Mouse (Mus musculus) spleen, adult 2 months (tissue): ENCODE measurements around the gene Atpaf2. TPM values are rescaled to one million over a fixed set of nuclear protein-coding genes. Genes with fewer than 3 reads are reported as not detected.
"Not testable (repeated sequence)": the region's sequence is repeated elsewhere in the genome, so short reads cannot be mapped to it uniquely, and the experiment has no call there.

Source experiments
- DNase-seq, 2 experiments: peaks; one replicate each; pipeline versions ENCODE4 v3.0.0 to v3.0.0-alpha.2; 2012 to 2021; ENCODE audit warnings: low spot score in 2 of 2, low read depth in 1 of 2
- H3K27ac ChIP-seq: fragments of 200-500 bp; 2 replicates; pipeline ENCODE4 v1.5.1; 2012; ENCODE audit warnings: low read length, inconsistent platforms; ENCODE audit not compliant: insufficient read depth
- H3K27me3 ChIP-seq: fragments of 200-500 bp; 2 replicates; pipeline ENCODE4 v1.6.1; 2012; ENCODE audit warnings: mild to moderate bottlenecking, moderate library complexity, low read length, inconsistent platforms; ENCODE audit not compliant: control insufficient read depth, insufficient read depth
- H3K36me3 ChIP-seq: fragments of 200-500 bp; 2 replicates; pipeline ENCODE4 v1.6.1; 2012; ENCODE audit warnings: mild to moderate bottlenecking, low read length, inconsistent platforms; ENCODE audit not compliant: control insufficient read depth, insufficient read depth
- H3K4me1 ChIP-seq: fragments of 200-500 bp; 2 replicates; pipeline ENCODE4 v1.6.1; 2011; ENCODE audit warnings: inconsistent platforms; ENCODE audit not compliant: control insufficient read depth, insufficient read depth, insufficient read length
- H3K4me3 ChIP-seq: fragments of 200-500 bp; 2 replicates; pipeline ENCODE4 v1.5.1; 2011; ENCODE audit warnings: mild to moderate bottlenecking, inconsistent platforms; ENCODE audit not compliant: insufficient read depth, insufficient read length; ENCODE audit errors: extremely low read depth
- CTCF ChIP-seq: fragments of 200-500 bp; IDR thresholded peaks from 2 replicates; pipeline ENCODE4 v1.5.1; 2011; ENCODE audit warnings: mild to moderate bottlenecking, inconsistent platforms; ENCODE audit not compliant: insufficient read depth, insufficient read length, insufficient replicate concordance; ENCODE audit errors: extremely low read depth
- POLR2A ChIP-seq: fragments of 200-500 bp; IDR thresholded peaks from 2 replicates; pipeline ENCODE4 v1.6.1; 2011; ENCODE audit warnings: low read depth, low read length, inconsistent platforms
- WGBS: fragments of 180-500 bp; shearing (Covaris S2); methylation state at CpG from one replicate; pipeline ENCODE4 v1.1.7; 2018; 5-methylcytosine and 5-hydroxymethylcytosine counted together
- polyA plus RNA-seq: library from polyadenylated mRNA; depleted of rRNA; stranded (reverse); fragments of >200 nt; gene quantifications from 2 replicates; pipeline ENCODE4 v1.2.3, GENCODE M21; 2012

The Atpaf2 gene
- polyA plus RNA-seq, 1 experiment: 15.1 TPM

DNA sequence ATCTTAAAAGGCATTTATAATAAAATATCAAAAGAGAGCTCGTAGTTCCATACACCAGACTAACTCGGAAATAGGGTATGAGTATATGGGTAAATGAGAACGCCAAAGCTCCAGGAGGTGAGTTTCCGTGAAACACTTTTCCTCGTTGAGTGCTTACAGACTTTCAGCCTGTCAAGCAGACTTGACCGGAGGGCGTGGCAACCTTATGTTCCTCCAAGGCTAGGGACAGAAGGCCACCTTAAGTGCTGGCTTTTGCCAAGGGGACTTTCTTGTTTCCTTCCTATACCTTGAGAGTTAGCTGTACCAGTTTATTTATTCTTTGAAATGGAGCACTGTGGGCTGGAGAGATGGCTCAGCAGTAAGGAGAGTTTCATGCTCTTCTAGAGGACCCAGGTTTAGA, 21.9 kb upstream of the Atpaf2 start:
- DNase-seq: no peak
- TF ChIP-seq POLR2A: no peak
- TF ChIP-seq CTCF: no peak
- no peak overlapping the region for H3K27ac ChIP-seq
- H3K4me1 ChIP-seq: no peaks in the 10 kb centered on the region
- no peak overlapping the region for H3K4me3 ChIP-seq
- WGBS: 89% methylated on average over 7 of the region's 7 CpGs
- H3K36me3 ChIP-seq: peaks cover 32% of the 10 kb centered on the region
- H3K27me3 ChIP-seq: no peaks in the 10 kb centered on the region

- DNase-seq, H3K4me1 ChIP-seq, H3K27me3 ChIP-seq, H3K4me3 ChIP-seq, H3K27ac ChIP-seq: not testable (repeated sequence)
- WGBS: 79% methylated on average over 1 of the region's 1 CpGs
- H3K36me3 ChIP-seq: peaks cover 34% of the 10 kb centered on the region
These were observed 21.4 kb upstream of the Atpaf2 start for GRCm38 (mm10) chr11:60439621-60440020.

DNA sequence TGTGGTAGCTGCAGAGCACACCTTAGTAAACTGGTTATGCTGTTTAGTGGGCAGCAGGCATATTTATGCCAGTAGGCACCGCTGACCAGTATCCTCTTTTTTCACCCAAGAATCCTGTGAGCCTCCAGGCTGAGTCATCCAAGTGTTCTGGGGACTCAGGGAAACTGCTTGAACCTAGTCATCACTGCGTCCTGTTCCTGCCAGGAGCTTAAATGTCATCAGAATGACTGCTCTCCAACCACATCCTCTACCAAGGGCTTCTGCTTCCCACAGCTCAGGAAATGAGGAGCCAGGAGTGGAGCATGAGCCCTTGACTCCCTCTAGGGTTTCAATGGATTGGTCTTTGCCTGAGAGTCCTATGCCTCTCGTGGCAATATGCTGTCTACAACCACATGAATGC, 18.4 kb upstream of the Atpaf2 start:
- H3K4me3 ChIP-seq: no peak overlapping the region
- H3K27ac ChIP-seq: no peak overlapping the region
- no peaks in the 10 kb centered on the region for H3K27me3 ChIP-seq
- 86% methylated on average over 3 of the region's 3 CpGs for WGBS
- no peaks in the 10 kb centered on the region for H3K4me1 ChIP-seq
- no peak for DNase-seq
- H3K36me3 ChIP-seq: peaks cover 27% of the 10 kb centered on the region
- TF ChIP-seq POLR2A (no peak), CTCF (no peak)

DNA sequence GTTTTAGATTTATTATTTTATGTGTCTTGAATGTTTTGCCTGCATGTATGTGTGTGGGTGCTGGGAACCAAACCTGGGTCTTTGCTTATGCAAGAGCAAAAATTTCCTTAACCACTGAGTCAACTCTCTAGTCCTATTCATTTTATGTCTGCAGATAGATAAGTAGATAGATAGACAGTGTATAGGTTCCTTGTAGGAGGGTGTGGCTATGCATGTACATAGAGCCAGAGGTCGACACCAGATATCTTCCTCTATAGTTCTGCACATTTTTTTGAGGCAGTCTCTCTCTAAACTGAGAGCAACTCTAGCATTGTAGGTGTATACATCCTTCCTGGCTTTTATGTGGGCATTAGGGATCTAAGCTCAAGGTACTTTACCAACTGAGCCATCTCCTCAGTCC, 16.9 kb upstream of the Atpaf2 start:
- TF ChIP-seq CTCF (no peak), POLR2A (no peak)
- Histone ChIP-seq H3K27ac (no peak overlapping the region), H3K36me3 (peaks cover 20% of the 10 kb centered on the region), H3K4me1 (no peaks in the 10 kb centered on the region), H3K4me3 (no peak overlapping the region), H3K27me3 (no peaks in the 10 kb centered on the region)
- WGBS: 91% methylated on average over 1 of the region's 1 CpGs
- DNase-seq: no peak

DNA sequence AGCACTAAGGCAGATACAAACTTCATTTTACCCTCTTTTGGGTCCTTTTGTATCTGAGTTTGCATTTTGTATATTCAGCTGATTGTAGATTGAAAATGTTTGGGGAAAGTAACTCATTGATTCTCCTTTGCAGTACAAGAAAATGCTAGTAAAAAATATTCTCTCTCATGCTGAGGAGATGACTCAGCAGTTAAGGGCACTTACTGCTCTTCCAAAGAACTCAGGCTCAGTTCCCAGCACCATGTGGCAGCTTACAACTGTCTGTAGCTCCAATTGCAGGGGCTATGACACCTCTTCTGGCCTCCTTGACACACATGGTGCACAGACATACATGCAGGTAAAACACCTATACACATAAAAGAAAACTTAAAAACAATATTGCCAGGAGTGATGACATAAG, 15.2 kb upstream of the Atpaf2 start:
- H3K4me1 ChIP-seq: no peaks in the 10 kb centered on the region
- TF ChIP-seq CTCF: no peak
- TF ChIP-seq POLR2A: no peak

DNA sequence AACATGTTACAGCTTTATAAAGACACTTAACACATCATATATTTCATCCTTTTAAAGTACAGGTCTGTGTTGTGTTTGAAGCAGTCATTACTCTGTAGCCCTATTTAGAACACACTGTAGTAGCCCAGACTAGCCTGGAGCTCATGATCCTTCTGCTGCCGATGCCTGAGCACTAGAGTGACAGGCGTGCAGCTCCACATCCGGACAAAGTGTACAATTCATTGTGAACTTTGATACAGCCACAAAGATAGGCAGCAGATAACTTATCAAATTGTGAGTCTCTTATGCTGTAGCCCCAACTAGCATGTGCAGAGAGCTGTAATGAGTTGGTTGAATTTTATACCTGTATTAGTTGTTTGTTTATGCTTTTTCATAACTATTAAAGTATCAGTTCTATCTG, 9.4 kb upstream of the Atpaf2 start:
- no peak for DNase-seq
- WGBS: 95% methylated on average over 3 of the region's 3 CpGs

More for the DNA sequence above, 15.2 kb upstream of the Atpaf2 start:
- no peak for DNase-seq
- Histone ChIP-seq H3K27me3 (no peaks in the 10 kb centered on the region), H3K4me3 (no peak overlapping the region), H3K36me3 (peaks cover 18% of the 10 kb centered on the region), H3K27ac (no peak overlapping the region)

DNA sequence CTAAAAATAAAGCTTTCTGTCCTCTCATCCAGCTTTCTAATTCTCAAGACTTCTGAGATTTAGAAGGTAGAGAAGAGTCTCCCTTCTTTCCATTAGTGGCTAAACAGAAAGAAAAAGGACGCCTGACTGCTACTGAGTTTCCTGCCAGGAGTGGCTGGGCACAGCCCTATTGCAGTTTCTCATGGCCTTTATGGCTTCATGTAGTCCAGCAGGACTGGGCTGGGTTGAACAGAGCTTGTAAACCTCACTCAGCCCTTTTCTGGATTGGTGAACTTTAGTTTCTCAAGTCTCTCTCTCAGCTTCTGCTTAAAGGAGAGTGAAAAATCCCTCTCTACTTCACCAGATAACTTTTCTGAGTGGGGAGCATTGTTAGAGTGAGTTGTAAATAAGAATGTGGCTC, 8.2 kb upstream of the Atpaf2 start:
- 88% methylated on average over 1 of the region's 1 CpGs for WGBS

More for the DNA sequence above, 9.4 kb upstream of the Atpaf2 start:
- Histone ChIP-seq H3K27ac (no peak overlapping the region), H3K4me3 (no peak overlapping the region), H3K4me1 (no peaks in the 10 kb centered on the region), H3K27me3 (no peaks in the 10 kb centered on the region), H3K36me3 (peaks cover 3% of the 10 kb centered on the region; the same call in 1 of the 2 replicates)
- TF ChIP-seq POLR2A (no peak), CTCF (no peak)

GRCm38 (mm10) chr11:60423006-60423405, 4.7 kb upstream of the Atpaf2 start:
- H3K36me3 ChIP-seq: peaks cover 3% of the 10 kb centered on the region; the same call in 1 of the 2 replicates
- no peak overlapping the region for H3K27ac ChIP-seq
- TF ChIP-seq CTCF (no peak), POLR2A (no peak)
- H3K27me3 ChIP-seq: no peaks in the 10 kb centered on the region
- H3K4me3 ChIP-seq: no peak overlapping the region
- 87% methylated on average over 1 of the region's 1 CpGs for WGBS
- peaks cover 7% of the 10 kb centered on the region; the same call in 1 of the 2 replicates for H3K4me1 ChIP-seq
- DNase-seq: no peak

More for the DNA sequence above, 8.2 kb upstream of the Atpaf2 start:
- Histone ChIP-seq H3K4me3 (no peak overlapping the region), H3K27ac (no peak overlapping the region), H3K36me3 (peaks cover 3% of the 10 kb centered on the region; the same call in 1 of the 2 replicates), H3K27me3 (no peaks in the 10 kb centered on the region), H3K4me1 (no peaks in the 10 kb centered on the region)
- DNase-seq: no peak
- TF ChIP-seq POLR2A: no peak
- TF ChIP-seq CTCF: no peak
